Mouse (Mus musculus) cerebellum, postnatal 10 days (tissue): ENCODE data around the gene Fbxw4.
"Not testable (repeated sequence)": the region's sequence is repeated elsewhere in the genome, so short reads cannot be mapped to it uniquely, and the experiment has no call there.

Experiments
- DNase-seq, 2 experiments: peaks; one replicate each; pipeline ENCODE4 v3.0.0; 2021; ENCODE audit warnings: mixed read lengths in 2 of 2

The Fbxw4 gene

GRCm38 (mm10) chr19:45575632-45576001 lies 84.5 kb downstream of the Fbxw4 start:
- DNase-seq, result no peak

- no peak for DNase-seq
Observed at GRCm38 (mm10) chr19:45574941-45575631, 85.0 kb downstream of the Fbxw4 start.

GRCm38 (mm10) chr19:45574339-45574898 lies 85.7 kb downstream of the Fbxw4 start:
- DNase-seq, result no peak

- peak; percentile 88 to 91 for DNase-seq
Observed at GRCm38 (mm10) chr19:45573861-45574267, 86.2 kb downstream of the Fbxw4 start.

GRCm38 (mm10) chr19:45573033-45573432 lies 87.1 kb downstream of the Fbxw4 start:
- no peak for DNase-seq

- DNase-seq, result no peak
Observed at GRCm38 (mm10) chr19:45567367-45567766, 92.7 kb downstream of the Fbxw4 start.

- peak; percentile 73 to 74 for DNase-seq
Observed at GRCm38 (mm10) chr19:45565925-45566715, 94.0 kb downstream of the Fbxw4 start.

- peak; percentile 91 for DNase-seq
Observed at GRCm38 (mm10) chr19:45560153-45560890, 99.8 kb downstream of the Fbxw4 start, which contains the start of the genes Poll and Gm17018. TSS of gene Poll (minus strand) at chr19:45560531. TSS of gene Gm17018 (plus strand) at chr19:45560615.

- no peak for DNase-seq
Observed at GRCm38 (mm10) chr19:45554136-45554535, 106.0 kb downstream of the Fbxw4 start.

GRCm38 (mm10) chr19:45552187-45552586 lies 107.9 kb downstream of the Fbxw4 start:
- DNase-seq, result no peak

GRCm38 (mm10) chr19:45549948-45550347 lies 110.2 kb downstream of the Fbxw4 start:
- no peak for DNase-seq

GRCm38 (mm10) chr19:45549128-45549915 lies 110.8 kb downstream of the Fbxw4 start:
- no peak for DNase-seq

GRCm38 (mm10) chr19:45548196-45548595 lies 111.9 kb downstream of the Fbxw4 start:
- DNase-seq, result not testable (repeated sequence)

- DNase-seq, result peak; percentile 93 to 94
Observed at GRCm38 (mm10) chr19:45544925-45545321, 115.2 kb downstream of the Fbxw4 start.

- DNase-seq, result peak; percentile 48
Observed at GRCm38 (mm10) chr19:45544152-45544924, 115.8 kb downstream of the Fbxw4 start.

GRCm38 (mm10) chr19:45542061-45542460 lies 118.1 kb downstream of the Fbxw4 start:
- DNase-seq, result no peak

GRCm38 (mm10) chr19:45541409-45542041 lies 118.6 kb downstream of the Fbxw4 start:
- peak; percentile 73 to 79 for DNase-seq

GRCm38 (mm10) chr19:45540657-45541408 lies 119.3 kb downstream of the Fbxw4 start:
- peak; percentile 71 to 73 for DNase-seq

- peak; percentile 74 to 80 for DNase-seq
Observed at GRCm38 (mm10) chr19:45537505-45537904, 122.6 kb downstream of the Fbxw4 start.

GRCm38 (mm10) chr19:45535929-45536328 lies 124.2 kb downstream of the Fbxw4 start:
- no peak for DNase-seq
